Mouse (Mus musculus) layer of hippocampus, adult 9-11 months (tissue): ENCODE results near the gene Olfr381.
"Not testable (repeated sequence)": the region's sequence is repeated elsewhere in the genome, so short reads cannot be mapped to it uniquely, and the experiment has no call there.

Source experiments
- DNase-seq: peaks from one replicate; pipeline ENCODE4 v3.0.0; 2022

Olfr381 gene

DNA sequence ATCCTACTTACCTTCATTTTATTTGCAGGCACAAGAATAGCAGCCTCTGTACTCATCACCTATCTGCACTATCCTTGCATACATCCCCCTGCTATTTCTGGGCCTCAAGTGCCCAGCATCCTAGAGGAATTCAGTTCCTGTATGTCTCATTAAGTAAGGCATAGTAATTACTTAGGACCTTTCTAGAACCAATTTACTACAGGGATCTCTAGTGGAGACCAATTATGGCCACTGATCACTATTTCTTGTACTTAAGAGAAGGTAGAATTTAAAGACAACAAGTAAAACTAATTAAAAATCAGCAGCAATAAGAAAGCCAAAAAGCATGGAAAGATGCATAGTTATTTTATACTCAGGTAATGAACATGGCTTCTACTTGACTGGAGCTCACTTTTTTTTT, at the start of gene Olfr381:
Olfr381 (minus strand) TSS at position 101 of the 400 bp plus-strand sequence.
- no peak for DNase-seq

DNA sequence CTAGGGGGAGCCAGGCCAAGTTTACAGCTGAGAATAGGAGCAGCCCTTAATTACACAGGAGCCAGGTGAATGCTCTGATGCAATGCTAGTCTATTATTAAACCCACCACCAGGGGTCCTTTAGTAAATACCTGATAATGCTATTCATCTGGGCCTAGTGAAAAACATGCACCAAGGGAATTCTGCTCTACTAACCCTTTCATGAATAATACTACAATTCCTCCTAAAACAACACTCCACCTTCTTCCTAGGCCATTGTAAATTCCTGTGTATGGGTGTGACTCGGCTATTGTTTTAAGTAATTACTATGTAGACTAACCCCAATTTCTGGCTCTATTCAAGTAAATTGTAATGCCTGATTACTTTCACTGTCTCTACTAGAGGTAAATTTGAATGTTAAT, 37.6 kb upstream of the Olfr381 start:
- not testable (repeated sequence) for DNase-seq

DNA sequence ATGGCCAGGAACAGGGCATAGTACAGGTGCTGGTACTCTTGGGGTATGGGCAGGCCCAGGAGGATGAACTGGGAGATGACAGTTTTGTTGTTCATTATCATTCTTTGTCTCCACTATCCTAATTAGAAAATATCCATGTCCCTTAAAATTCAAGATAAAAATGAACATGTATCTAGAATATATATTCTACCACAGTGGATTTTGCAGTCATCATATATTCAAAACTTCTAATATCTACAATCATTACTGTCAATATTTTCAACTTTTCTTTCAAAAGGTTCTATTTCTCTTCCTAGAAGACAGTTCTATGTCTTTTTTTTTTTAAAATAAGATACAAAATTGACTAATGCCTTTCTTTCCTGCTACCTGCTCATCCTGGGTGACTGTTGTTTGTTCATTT, 25.7 kb upstream of the Olfr381 start, which contains the start of gene Olfr382:
Olfr382 (minus strand) TSS at position 101 of the 400 bp plus-strand sequence.
- no peak for DNase-seq

- no peak for DNase-seq
Measured at GRCm38 (mm10) chr11:73457408-73457807, 34.0 kb downstream of the Olfr381 start, which contains the start of gene Olfr380. Gene Olfr380 (minus strand): TSS chr11:73457508.
